9 mouse cellular contexts compared by ENCODE assay signal in the genomic region with DNA sequence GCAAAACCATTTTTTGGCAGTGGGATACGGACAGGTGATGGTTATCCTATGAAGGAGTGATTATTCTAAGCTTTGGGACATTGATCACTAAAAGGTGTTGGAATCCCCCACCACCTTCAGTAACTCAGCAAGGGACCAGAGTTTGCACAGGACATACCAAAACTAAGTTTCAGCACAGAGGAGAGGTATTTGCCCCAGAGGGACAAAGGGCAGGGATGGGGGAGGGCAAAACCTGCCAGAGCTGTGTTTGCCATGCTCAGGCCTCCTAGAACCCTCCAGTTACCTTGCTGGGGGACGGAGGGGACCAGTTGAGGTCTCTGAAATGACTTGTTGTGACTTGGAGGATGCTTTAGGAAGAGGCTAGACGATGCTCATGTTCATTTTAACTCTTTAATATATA.
"Had no signal": no experiment of that assay in that cellular context is flagged by ENCODE, and none has a peak within 500 bp of the region (broad histone marks: within the 10 kb centered on the region; RNA-seq: fewer than 3 reads in every experiment).

No protein-coding gene starts in this region.

- ATAC-seq: intestine, embryonic 16.5 days; midbrain, embryonic 13.5 days had no signal

- H3K4me3 ChIP-seq: hindbrain, embryonic 15.5 days; limb, embryonic 15.5 days; midbrain, embryonic 13.5 days had no signal

- H3K4me2 ChIP-seq: hindbrain, embryonic 15.5 days; limb, embryonic 15.5 days; midbrain, embryonic 13.5 days had no signal

- H3K9me3 ChIP-seq: hindbrain, embryonic 15.5 days; limb, embryonic 15.5 days; midbrain, embryonic 13.5 days had no signal

- H3K9ac ChIP-seq: hindbrain, embryonic 15.5 days; limb, embryonic 15.5 days; midbrain, embryonic 13.5 days had no signal

- H3K36me3 ChIP-seq: hindbrain, embryonic 15.5 days; limb, embryonic 15.5 days; midbrain, embryonic 13.5 days had no signal

- DNase-seq: lung, adult 18-20 months; lung, postnatal 36 days; right cerebral cortex, postnatal 14 days; thymus, postnatal 4 days had no signal

- H3K27ac ChIP-seq: hindbrain, embryonic 15.5 days; limb, embryonic 15.5 days; midbrain, embryonic 13.5 days; stomach, postnatal 0 days had no signal
